Mouse (Mus musculus) limb, embryonic 11.5 days (tissue): ENCODE measurements around the gene Nrg4. TPM values are rescaled to one million over a fixed set of nuclear protein-coding genes. Genes with fewer than 3 reads are reported as not detected.

Source experiments
- ATAC-seq: fragments of 200-750 bp; cut with Nextera tagmentation; 2 replicates; pipeline ENCODE4 v1.8.0; 2017; ENCODE audit warnings: low read depth; ENCODE audit not compliant: insufficient number of reproducible peaks, low FRiP score, low TSS enrichment
- DNase-seq: peaks from one replicate; pipeline ENCODE4 v3.0.0-alpha.2; 2015; ENCODE audit warnings: low spot score
- H3K27ac ChIP-seq: fragments of 300-500 bp; sonication (generic); replicated peaks from 2 replicates; pipeline ENCODE4 v1.5.1; 2014; ENCODE audit warnings: low read depth, mild to moderate bottlenecking, low read length
- H3K27me3 ChIP-seq: fragments of 300-500 bp; sonication (generic); 2 replicates; pipeline ENCODE4 v1.6.1; 2014; ENCODE audit warnings: mild to moderate bottlenecking, low read length, mixed read lengths; ENCODE audit not compliant: control insufficient read depth, insufficient read depth
- H3K36me3 ChIP-seq: fragments of 300-500 bp; sonication (generic); 2 replicates; pipeline ENCODE4 v1.6.1; 2014; ENCODE audit warnings: mild to moderate bottlenecking, low read length, moderate library complexity, mixed read lengths; ENCODE audit not compliant: control insufficient read depth, insufficient read depth
- H3K4me1 ChIP-seq: fragments of 300-500 bp; sonication (generic); 2 replicates; pipeline ENCODE4 v1.6.1; 2014; ENCODE audit warnings: low read length, mixed read lengths; ENCODE audit not compliant: control insufficient read depth, insufficient read depth
- H3K4me2 ChIP-seq: fragments of 300-500 bp; sonication (generic); 2 replicates; pipeline ENCODE4 v1.6.1; 2014; ENCODE audit warnings: low read depth, mild to moderate bottlenecking, moderate library complexity; ENCODE audit not compliant: severe bottlenecking
- H3K4me3 ChIP-seq: fragments of 300-500 bp; sonication (generic); 2 replicates; pipeline ENCODE4 v1.5.1; 2014; ENCODE audit warnings: low read depth, low read length
- H3K9ac ChIP-seq: fragments of 300-500 bp; sonication (generic); 2 replicates; pipeline ENCODE4 v1.6.1; 2014; ENCODE audit warnings: mild to moderate bottlenecking, low read length
- H3K9me3 ChIP-seq: fragments of 300-500 bp; sonication (generic); 2 replicates; pipeline ENCODE4 v1.6.1; 2016; ENCODE audit warnings: low read length; ENCODE audit not compliant: control insufficient read depth
- WGBS: fragments of 180-500 bp; shearing (Covaris S2); extraction: QIAGEN DNeasy Blood & Tissue Kit; methylation state at CpG from one replicate; pipeline ENCODE4 v1.1.7; 2014; 5-methylcytosine and 5-hydroxymethylcytosine counted together
- polyA plus RNA-seq: library from polyadenylated mRNA; unstranded; fragments of >200 nt; fragmentation: Nextera tagmentation; extraction: Ambion mirVana; gene quantifications from 2 replicates; pipeline ENCODE4 v1.2.1, GENCODE M21; 2014

The Nrg4 gene
- polyA plus RNA-seq, 1 experiment from 2014 or later = 1.5 TPM

- WGBS = 95% methylated on average over 1 of the region's 1 CpGs
- no peaks in the 10 kb centered on the region for H3K4me1 ChIP-seq
- H3K27me3 ChIP-seq = no peaks in the 10 kb centered on the region
- no peak overlapping the region for H3K4me2 ChIP-seq
- no peak for DNase-seq
- no peaks in the 10 kb centered on the region for H3K36me3 ChIP-seq
- ATAC-seq = no peak
- no peak overlapping the region for H3K9ac ChIP-seq
- H3K27ac ChIP-seq = no peak overlapping the region
- no peak overlapping the region for H3K4me3 ChIP-seq
- H3K9me3 ChIP-seq = no peaks in the 10 kb centered on the region
Observed at GRCm38 (mm10) chr9:55172195-55172685, 154.4 kb downstream of the Nrg4 start.

- no peaks in the 10 kb centered on the region for H3K4me1 ChIP-seq
- ATAC-seq = no peak
- 91% methylated on average over 7 of the region's 7 CpGs for WGBS
Observed at GRCm38 (mm10) chr9:55170655-55171412, 155.8 kb downstream of the Nrg4 start.

More at GRCm38 (mm10) chr9:55170655-55171412, 155.8 kb downstream of the Nrg4 start:
- Histone ChIP-seq H3K9ac (no peak overlapping the region), H3K36me3 (no peaks in the 10 kb centered on the region), H3K4me2 (no peak overlapping the region), H3K4me3 (no peak overlapping the region), H3K27me3 (no peaks in the 10 kb centered on the region), H3K27ac (no peak overlapping the region), H3K9me3 (no peaks in the 10 kb centered on the region)
- no peak for DNase-seq

Other genes starting within 250 kb of the Nrg4 start
- 40.2 and 40.3 TPM in 2 replicates for gene Ube2q2, start 178.0 kb downstream of the Nrg4 start, polyA plus RNA-seq
- 73.6 and 74.7 TPM in 2 replicates for gene Fbxo22, start 117.9 kb downstream of the Nrg4 start, polyA plus RNA-seq
- gene Tmem266, start 69 bp upstream of the Nrg4 start, polyA plus RNA-seq = 0.17 and 0.23 TPM in 2 replicates
- 171 and 182 TPM in 2 replicates for gene Etfa, start 185.4 kb upstream of the Nrg4 start, polyA plus RNA-seq
- gene Isl2, start 211.8 kb upstream of the Nrg4 start, polyA plus RNA-seq = 1.9 and 3.2 TPM in 2 replicates